Mouse (Mus musculus) induced T-regulatory cell, adult 2 months (primary cell): Measurements from ENCODE around the gene Actl6a.
"Not testable (repeated sequence)": the region's sequence is repeated elsewhere in the genome, so short reads cannot be mapped to it uniquely, and the experiment has no call there.

Experiments used
- DNase-seq: peaks from one replicate; pipeline ENCODE4 v3.0.0-alpha.2; 2012; ENCODE audit warnings: low read depth

Actl6a gene

GRCm38 (mm10) chr3:32705647-32706348, at the start of gene Actl6a:
TSS of gene Actl6a (plus strand) at chr3:32706298.
- not testable (repeated sequence) for DNase-seq

- DNase-seq: no peak
Measured at GRCm38 (mm10) chr3:32656398-32656994, 49.6 kb upstream of the Actl6a start.

GRCm38 (mm10) chr3:32658401-32658800, 47.7 kb upstream of the Actl6a start:
- no peak for DNase-seq

- no peak for DNase-seq
Measured at GRCm38 (mm10) chr3:32658821-32659220, 47.3 kb upstream of the Actl6a start.

GRCm38 (mm10) chr3:32659506-32659905, 46.6 kb upstream of the Actl6a start:
- DNase-seq: no peak

- peak; percentile 42 for DNase-seq
Measured at GRCm38 (mm10) chr3:32660276-32660675, 45.8 kb upstream of the Actl6a start.

- DNase-seq: peak; percentile 31
Measured at GRCm38 (mm10) chr3:32660831-32661555, 45.1 kb upstream of the Actl6a start.

- DNase-seq: no peak
Measured at GRCm38 (mm10) chr3:32661556-32661930, 44.6 kb upstream of the Actl6a start.

GRCm38 (mm10) chr3:32668256-32668959, 37.7 kb upstream of the Actl6a start:
- DNase-seq: no peak

GRCm38 (mm10) chr3:32669211-32669610, 36.9 kb upstream of the Actl6a start:
- DNase-seq: no peak

- no peak for DNase-seq
Measured at GRCm38 (mm10) chr3:32670196-32670595, 35.9 kb upstream of the Actl6a start.

- no peak for DNase-seq
Measured at GRCm38 (mm10) chr3:32673151-32673550, 32.9 kb upstream of the Actl6a start.

- DNase-seq: no peak
Measured at GRCm38 (mm10) chr3:32676393-32676792, 29.7 kb upstream of the Actl6a start.

- DNase-seq: no peak
Measured at GRCm38 (mm10) chr3:32682910-32683531, 23.1 kb upstream of the Actl6a start.

GRCm38 (mm10) chr3:32684631-32685030, 21.5 kb upstream of the Actl6a start:
- DNase-seq: no peak

GRCm38 (mm10) chr3:32686537-32686936, 19.6 kb upstream of the Actl6a start:
- no peak for DNase-seq

- DNase-seq: no peak
Measured at GRCm38 (mm10) chr3:32687156-32687555, 18.9 kb upstream of the Actl6a start.

GRCm38 (mm10) chr3:32689567-32689999, 16.5 kb upstream of the Actl6a start:
- DNase-seq: no peak

- DNase-seq: no peak
Measured at GRCm38 (mm10) chr3:32690008-32690407, 16.1 kb upstream of the Actl6a start.

- no peak for DNase-seq
Measured at GRCm38 (mm10) chr3:32690901-32691300, 15.2 kb upstream of the Actl6a start.

GRCm38 (mm10) chr3:32691841-32692240, 14.3 kb upstream of the Actl6a start:
- DNase-seq: no peak

GRCm38 (mm10) chr3:32694211-32694610, 11.9 kb upstream of the Actl6a start:
- no peak for DNase-seq
